ENCODE assay signal across 12 mouse cellular contexts in genomic region chr9:58815552-58816260, GRCm38 (mm10). TPM values are rescaled to one million over a fixed set of nuclear protein-coding genes. Genes with fewer than 3 reads are reported as not detected.
A peak's percentile ranks its signal among the peaks of the same experiment; 100 is the strongest.
DNase-seq lines count a peak whose midpoint lies in the region; ATAC-seq lines count a peak whose summit lies in the region.
"Had no signal": no experiment of that assay in that cellular context is flagged by ENCODE, and none has a peak within 500 bp of the region (broad histone marks: within the 10 kb centered on the region; RNA-seq: fewer than 3 reads in every experiment).

No protein-coding gene starts in this region.

- 53% methylated on average over 15 of the region's 15 CpGs for WGBS in forebrain, embryonic 13.5 days
- 69% methylated on average over 15 of the region's 15 CpGs for WGBS in forebrain, embryonic 10.5 days

- no peaks in the 10 kb centered on the region for H3K36me3 ChIP-seq in forebrain, embryonic 13.5 days (ENCODE audit: poor library complexity, severe bottlenecking)
- no peaks in the 10 kb centered on the region for H3K36me3 ChIP-seq in forebrain, embryonic 10.5 days (replicated peaks)
- H3K36me3 ChIP-seq: hindbrain, embryonic 15.5 days; liver, embryonic 13.5 days had no signal

- H3K27ac ChIP-seq in forebrain, embryonic 13.5 days = no peak overlapping the region
- no peak overlapping the region for H3K27ac ChIP-seq in forebrain, embryonic 10.5 days
- H3K27ac ChIP-seq: hindbrain, embryonic 15.5 days; liver, embryonic 13.5 days had no signal

- H3K9me3 ChIP-seq in forebrain, embryonic 13.5 days (replicated peaks) = no peaks in the 10 kb centered on the region
- H3K9me3 ChIP-seq in forebrain, embryonic 10.5 days = no peaks in the 10 kb centered on the region
- H3K9me3 ChIP-seq: hindbrain, embryonic 15.5 days; liver, embryonic 13.5 days had no signal

- H3K27me3 ChIP-seq in forebrain, embryonic 13.5 days = peaks cover 21% of the 10 kb centered on the region
- peaks cover 57% of the 10 kb centered on the region for H3K27me3 ChIP-seq in forebrain, embryonic 10.5 days (ENCODE audit: poor library complexity, severe bottlenecking)

- ATAC-seq in forebrain, embryonic 13.5 days = peak; percentile 63
- no peak for ATAC-seq in granulocyte monocyte progenitor cell, adult 5-6 weeks (replicated peaks; ENCODE audit: poor library complexity, severe bottlenecking)

- no peak for DNase-seq in forebrain, embryonic 10.5 days (ENCODE audit: extremely low spot score, low spot score)
- DNase-seq in kidney, postnatal 10 days = peak; percentile 17
- no peak for DNase-seq in kidney, adult 18-20 months
- DNase-seq in layer of hippocampus, adult 9-10 months (ENCODE audit: low spot score) = peak; percentile 9
- peak; percentile 62 for DNase-seq in right cerebral cortex, postnatal 14 days
- no peak for DNase-seq in spleen, adult 12 weeks (ENCODE audit: low spot score)
- DNase-seq: liver, embryonic 13.5 days had no signal

- no peak overlapping the region; the same call in 1 of the 2 replicates for H3K9ac ChIP-seq in forebrain, embryonic 13.5 days
- H3K9ac ChIP-seq: hindbrain, embryonic 15.5 days; liver, embryonic 13.5 days had no signal

- H3K4me3 ChIP-seq in forebrain, embryonic 13.5 days = no peak overlapping the region
- H3K4me3 ChIP-seq in forebrain, embryonic 10.5 days = no peak overlapping the region
- H3K4me3 ChIP-seq: erythroblast, embryonic 14.5 days; hindbrain, embryonic 15.5 days; liver, embryonic 13.5 days had no signal

- no peak overlapping the region for H3K4me2 ChIP-seq in forebrain, embryonic 13.5 days
- H3K4me2 ChIP-seq: hindbrain, embryonic 15.5 days; liver, embryonic 13.5 days had no signal

- H3K4me1 ChIP-seq in forebrain, embryonic 13.5 days = no peaks in the 10 kb centered on the region
- peaks cover 21% of the 10 kb centered on the region for H3K4me1 ChIP-seq in forebrain, embryonic 10.5 days
- H3K4me1 ChIP-seq: hindbrain, embryonic 15.5 days; liver, embryonic 13.5 days had no signal

RNA-seq across cellular contexts. Expression of gene Hcn4, which starts 7.5 kb away (rescaled TPM):
- 1.4 and 1.8 TPM in 2 replicates for polyA plus RNA-seq in forebrain, embryonic 13.5 days (2015; fragmentation: Nextera tagmentation; extraction: Ambion mirVana)
- polyA plus RNA-seq in forebrain, embryonic 10.5 days (2016; fragmentation: Nextera tagmentation; extraction: Ambion mirVana) = 0.17 and 0.30 TPM in 2 replicates
- not detected in 2 replicates for total RNA-seq in granulocyte monocyte progenitor cell, adult 5-6 weeks (2014; fragmentation: Nextera tagmentation)
- total RNA-seq in granulocyte monocyte progenitor cell, adult 5-6 weeks (2017) = not detected in 2 replicates
- total RNA-seq: monocyte, adult 5-6 weeks had no signal
- polyA plus RNA-seq: erythroblast, embryonic 14.5 days; liver, embryonic 13.5 days had no signal

Comparison
In these comparisons a context has a peak if more than half of its experiments do, and no peak if none do; other contexts are left out.
1. DNase-seq: peak in kidney, postnatal 10 days (single experiment), layer of hippocampus, adult 9-10 months (single experiment) and right cerebral cortex, postnatal 14 days (single experiment); none in forebrain, embryonic 10.5 days (single experiment), kidney, adult 18-20 months (single experiment) and spleen, adult 12 weeks (single experiment).